Mouse (Mus musculus): ENCODE measurements around the gene Lrrc8c. TPM values are rescaled to one million over a fixed set of nuclear protein-coding genes. Genes with fewer than 3 reads are reported as not detected.

Lrrc8c gene
- total and polyA plus RNA-seq, 3 experiments: 33.0 to 46.0 TPM; not detected in 1

DNA sequence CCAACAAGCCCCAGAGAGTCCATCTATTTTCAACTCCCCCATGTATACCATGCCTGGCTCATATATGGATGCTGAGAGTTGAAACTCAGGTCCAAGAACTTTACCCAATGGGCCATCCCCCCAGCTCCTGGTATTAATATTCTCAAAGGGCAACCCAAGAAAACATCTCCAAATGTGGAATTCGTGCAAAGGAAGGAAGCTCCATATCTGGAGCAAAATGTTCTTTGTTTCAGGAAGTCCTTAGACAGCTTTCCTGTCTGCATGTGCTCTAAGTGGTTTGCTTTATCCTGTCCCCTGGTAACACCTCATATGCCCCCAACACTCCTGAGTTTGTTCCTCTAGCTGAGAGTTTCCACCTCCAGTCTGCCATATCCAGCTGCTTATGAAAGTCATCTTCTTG is 32.6 kb downstream of the Lrrc8c start:
- H3K4me3 ChIP-seq (ENCODE audit: control insufficient read depth in 1 of 2, insufficient read depth in 1 of 2, low read depth in 2 of 2, low read length in 2 of 2): no peak overlapping the region
- no peaks in the 10 kb centered on the region for H3K27me3 ChIP-seq (ENCODE audit: control insufficient read depth in 1 of 2, insufficient read depth in 2 of 2, low read length in 2 of 2)
- H3K79me2 ChIP-seq (ENCODE audit: control insufficient read depth, insufficient read depth, low read length, poor library complexity): 0 out of 2 replicates have a peak, but pooled peaks cover 4% of the 10 kb centered on the region
- TF ChIP-seq ZC3H11A (IDR thresholded peaks at IDR 0.05; ENCODE audit: low read depth, low read length): no peak
- TF ChIP-seq CHD1 (IDR thresholded peaks at IDR 0.05; ENCODE audit: low read depth, low read length): no peak
- no peak for TF ChIP-seq NELFE (IDR thresholded peaks at IDR 0.05; ENCODE audit: low read depth, low read length)
- no peak for TF ChIP-seq MYB (IDR thresholded peaks at IDR 0.05; ENCODE audit: low read depth, low read length)
- TF ChIP-seq ETS1 (IDR thresholded peaks at IDR 0.05; ENCODE audit: low read depth, low read length): no peak
- TF ChIP-seq TAL1 (IDR thresholded peaks at IDR 0.05; ENCODE audit: low read length): no peak
- no peak for TF ChIP-seq ZKSCAN1 (IDR thresholded peaks at IDR 0.05; ENCODE audit: low read depth, low read length)
- TF ChIP-seq GABPA (IDR thresholded peaks at IDR 0.05; ENCODE audit: low read depth, low read length): no peak
- no peak for TF ChIP-seq SIN3A (IDR thresholded peaks at IDR 0.05; ENCODE audit: low read length)
- TF ChIP-seq RAD21 (IDR thresholded peaks at IDR 0.05; ENCODE audit: low read depth, low read length): no peak
- no peak for TF ChIP-seq MXI1 (IDR thresholded peaks at IDR 0.05; ENCODE audit: low read depth, low read length)
- TF ChIP-seq BHLHE40 (IDR thresholded peaks at IDR 0.05; ENCODE audit: borderline replicate concordance, low read depth, low read length): no peak
- no peak for TF ChIP-seq TBP (IDR thresholded peaks at IDR 0.05; ENCODE audit: low read depth, low read length)
- TF ChIP-seq JUND (IDR thresholded peaks at IDR 0.05; ENCODE audit: low read depth, low read length): no peak
- TF ChIP-seq GATA1 (IDR thresholded peaks at IDR 0.05; ENCODE audit: low read depth, low read length): no peak
- TF ChIP-seq MAX (IDR thresholded peaks at IDR 0.05; ENCODE audit: low read length): no peak
- no peak for TF ChIP-seq UBTF (IDR thresholded peaks at IDR 0.05; ENCODE audit: borderline replicate concordance, insufficient read depth, low read depth, low read length)
- TF ChIP-seq NRF1 (IDR thresholded peaks at IDR 0.05; ENCODE audit: insufficient read depth, low read depth, low read length, poor library complexity, severe bottlenecking): no peak
- no peaks in the 10 kb centered on the region for H3K9me3 ChIP-seq (replicated peaks; ENCODE audit: insufficient read depth, low read length)
- no peak for DNase-seq (ENCODE audit: low read depth, low spot score)
- H3K36me3 ChIP-seq (ENCODE audit: control insufficient read depth in 1 of 2, insufficient read depth in 2 of 2, low read length in 2 of 2): peaks cover 0 to 44% of the 10 kb centered on the region in 2 experiments; a peak in 2 of 4 replicates
- no peak overlapping the region for H3K9ac ChIP-seq (ENCODE audit: control insufficient read depth, low read depth, low read length, poor library complexity, severe bottlenecking)
- H3K4me1 ChIP-seq (ENCODE audit: control insufficient read depth in 1 of 2, insufficient read depth in 2 of 2, low read length in 2 of 2): no peaks in the 10 kb centered on the region
- H3K27ac ChIP-seq (ENCODE audit: control insufficient read depth, low read depth, low read length): no peak overlapping the region

DNA sequence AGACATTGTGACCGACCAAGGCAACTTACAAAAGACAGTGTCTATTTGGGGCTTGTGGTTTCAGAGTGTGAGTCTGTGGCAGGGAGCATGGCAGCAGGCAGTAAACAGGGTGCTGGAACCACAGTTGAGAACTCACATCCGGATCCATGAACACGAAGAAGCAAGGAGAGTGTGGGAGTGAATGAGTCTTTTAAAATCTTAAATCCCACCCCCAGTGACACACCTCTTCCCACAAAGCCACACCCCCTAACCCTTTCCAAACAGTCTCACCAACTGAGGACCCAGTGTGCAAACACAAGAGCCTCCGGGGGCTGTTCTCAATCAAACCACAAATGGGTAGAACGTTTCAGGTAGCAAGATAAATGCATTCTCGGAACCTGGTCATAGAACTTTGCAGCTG is 37.1 kb downstream of the Lrrc8c start:
- Histone ChIP-seq H3K4me3 (ENCODE audit: control insufficient read depth in 1 of 2, insufficient read depth in 1 of 2, low read depth in 2 of 2, low read length in 2 of 2) (no peak overlapping the region), H3K9ac (ENCODE audit: control insufficient read depth, low read depth, low read length, poor library complexity, severe bottlenecking) (no peak overlapping the region), H3K79me2 (ENCODE audit: control insufficient read depth, insufficient read depth, low read length, poor library complexity) (no peaks in the 10 kb centered on the region), H3K9me3 (replicated peaks; ENCODE audit: insufficient read depth, low read length) (no peaks in the 10 kb centered on the region), H3K27ac (ENCODE audit: control insufficient read depth, low read depth, low read length) (no peak overlapping the region), H3K36me3 (ENCODE audit: control insufficient read depth in 1 of 2, insufficient read depth in 2 of 2, low read length in 2 of 2) (peaks cover 0 to 29% of the 10 kb centered on the region in 2 experiments; a peak in 2 of 4 replicates), H3K4me1 (ENCODE audit: control insufficient read depth in 1 of 2, insufficient read depth in 2 of 2, low read length in 2 of 2) (no peaks in the 10 kb centered on the region), H3K27me3 (ENCODE audit: control insufficient read depth in 1 of 2, insufficient read depth in 2 of 2, low read length in 2 of 2) (no peaks in the 10 kb centered on the region)
- no peak for DNase-seq (ENCODE audit: low read depth, low spot score)
- TF ChIP-seq MYB (IDR thresholded peaks at IDR 0.05; ENCODE audit: low read depth, low read length) (no peak), MAX (IDR thresholded peaks at IDR 0.05; ENCODE audit: low read length) (no peak), HCFC1 (IDR thresholded peaks at IDR 0.05; ENCODE audit: low read depth, low read length) (no peak), POLR2AphosphoS5 (IDR thresholded peaks at IDR 0.05; ENCODE audit: borderline replicate concordance, low read depth, low read length) (no peak), EP300 (IDR thresholded peaks at IDR 0.05; ENCODE audit: low read depth in 1 of 2, low read length in 2 of 2) (no peak), SMC3 (IDR thresholded peaks at IDR 0.05; ENCODE audit: low read depth, low read length) (no peak), ZKSCAN1 (IDR thresholded peaks at IDR 0.05; ENCODE audit: low read depth, low read length) (no peak), CHD2 (IDR thresholded peaks at IDR 0.05; ENCODE audit: low read length) (no peak), ZC3H11A (IDR thresholded peaks at IDR 0.05; ENCODE audit: low read depth, low read length) (no peak), POLR2A (IDR thresholded peaks at IDR 0.05; ENCODE audit: control insufficient read depth in 1 of 2, insufficient read depth in 1 of 2, low read depth in 1 of 2, low read length in 2 of 2, poor library complexity in 1 of 2) (no peak), MEF2A (IDR thresholded peaks at IDR 0.05; ENCODE audit: extremely low read depth, insufficient replicate concordance, low read depth, low read length, poor library complexity, severe bottlenecking) (no peak), SIN3A (IDR thresholded peaks at IDR 0.05; ENCODE audit: low read length) (no peak), USF1 (IDR thresholded peaks at IDR 0.05; ENCODE audit: low read depth, low read length) (no peak), GABPA (IDR thresholded peaks at IDR 0.05; ENCODE audit: low read depth, low read length) (no peak), RAD21 (IDR thresholded peaks at IDR 0.05; ENCODE audit: low read depth, low read length) (no peak), CTCF (IDR thresholded peaks at IDR 0.05 in 2 of 3, conservative IDR thresholded peaks at IDR 0.05 in 1 of 3; ENCODE audit: control insufficient read depth in 1 of 3, insufficient read depth in 1 of 3, low read depth in 2 of 3, low read length in 3 of 3, poor library complexity in 1 of 3, severe bottlenecking in 1 of 3) (no peak), ZNF384 (IDR thresholded peaks at IDR 0.05; ENCODE audit: low read depth, low read length) (no peak), POLR2AphosphoS2 (IDR thresholded peaks at IDR 0.05; ENCODE audit: low read length) (no peak), KAT2A (conservative IDR thresholded peaks at IDR 0.05; ENCODE audit: low read depth, low read length) (no peak)

Data from MEL (cell line).